Mouse (Mus musculus): Measurements from ENCODE around the gene Defb19. TPM values are rescaled to one million over a fixed set of nuclear protein-coding genes. Genes with fewer than 3 reads are reported as not detected.

Defb19 gene
- polyA plus RNA-seq, 1 experiment = not detected

GRCm38 (mm10) chr2:152569881-152570280 lies 10.2 kb downstream of the Defb19 start:
- no peaks in the 10 kb centered on the region for H3K79me3 ChIP-seq (ENCODE audit: low read depth)
- no peaks in the 10 kb centered on the region for H3K79me2 ChIP-seq (ENCODE audit: control insufficient read depth, insufficient read depth)
- TF ChIP-seq FOSL1 (IDR thresholded peaks at IDR 0.05; ENCODE audit: insufficient read depth, low read length, poor library complexity, severe bottlenecking) (no peak), MAX (IDR thresholded peaks at IDR 0.05) (no peak), MYOD1 (IDR thresholded peaks at IDR 0.05; ENCODE audit: control insufficient read depth, insufficient read length, low read depth) (no peak), USF1 (IDR thresholded peaks at IDR 0.05; ENCODE audit: low read depth) (no peak), MYOG (IDR thresholded peaks at IDR 0.05; ENCODE audit: control insufficient read depth, extremely low read depth, insufficient read length) (no peak), CEBPB (IDR thresholded peaks at IDR 0.05; ENCODE audit: low read depth) (no peak), CTCF (IDR thresholded peaks at IDR 0.05; ENCODE audit: control insufficient read depth, insufficient read depth, insufficient read length) (no peak)
- no peak overlapping the region for H3ac ChIP-seq (ENCODE audit: control insufficient read depth, insufficient read length, low read depth)
- no peaks in the 10 kb centered on the region for H3K36me3 ChIP-seq (ENCODE audit: control insufficient read depth, insufficient read depth)
- no peak overlapping the region for H3K4me3 ChIP-seq (ENCODE audit: insufficient read depth, poor library complexity, severe bottlenecking)
- H3K27me3 ChIP-seq (ENCODE audit: control insufficient read depth, insufficient read depth, insufficient read length) = peaks cover 11% of the 10 kb centered on the region

GRCm38 (mm10) chr2:152569038-152569437 lies 11.1 kb downstream of the Defb19 start, which contains the start of gene Gm17416:
Gene Gm17416 (plus strand): TSS chr2:152569338.
- Histone ChIP-seq H3ac (ENCODE audit: control insufficient read depth, insufficient read length, low read depth) (no peak within 1 kb of the TSS), H3K79me3 (ENCODE audit: low read depth) (no peaks in the 10 kb centered on the region), H3K36me3 (ENCODE audit: control insufficient read depth, insufficient read depth) (no peaks in the 10 kb centered on the region), H3K27me3 (ENCODE audit: control insufficient read depth, insufficient read depth, insufficient read length) (peaks cover 5% of the 10 kb centered on the region), H3K4me3 (ENCODE audit: insufficient read depth, poor library complexity, severe bottlenecking) (no peak within 1 kb of the TSS), H3K79me2 (ENCODE audit: control insufficient read depth, insufficient read depth) (no peaks in the 10 kb centered on the region)
- TF ChIP-seq MAX (IDR thresholded peaks at IDR 0.05) = no peak
- TF ChIP-seq CEBPB (IDR thresholded peaks at IDR 0.05; ENCODE audit: low read depth) = no peak
- no peak for TF ChIP-seq MYOD1 (IDR thresholded peaks at IDR 0.05; ENCODE audit: control insufficient read depth, insufficient read length, low read depth)
- no peak for TF ChIP-seq USF1 (IDR thresholded peaks at IDR 0.05; ENCODE audit: low read depth)

GRCm38 (mm10) chr2:152556655-152557054 lies 23.5 kb downstream of the Defb19 start:
- Histone ChIP-seq H3K79me3 (ENCODE audit: low read depth) (no peaks in the 10 kb centered on the region), H3K79me2 (ENCODE audit: control insufficient read depth, insufficient read depth) (no peaks in the 10 kb centered on the region), H3K36me3 (ENCODE audit: control insufficient read depth, insufficient read depth) (no peaks in the 10 kb centered on the region), H3K4me3 (ENCODE audit: insufficient read depth, poor library complexity, severe bottlenecking) (no peak overlapping the region), H3ac (ENCODE audit: control insufficient read depth, insufficient read length, low read depth) (no peak overlapping the region), H3K27me3 (ENCODE audit: control insufficient read depth, insufficient read depth, insufficient read length) (peaks cover 33% of the 10 kb centered on the region)
- TF ChIP-seq CEBPB (IDR thresholded peaks at IDR 0.05; ENCODE audit: low read depth) (no peak), MAX (IDR thresholded peaks at IDR 0.05) (no peak), FOSL1 (IDR thresholded peaks at IDR 0.05; ENCODE audit: insufficient read depth, low read length, poor library complexity, severe bottlenecking) (no peak), MYOG (IDR thresholded peaks at IDR 0.05; ENCODE audit: control insufficient read depth, extremely low read depth, insufficient read length) (no peak), CTCF (IDR thresholded peaks at IDR 0.05; ENCODE audit: control insufficient read depth, insufficient read depth, insufficient read length) (no peak), MYOD1 (IDR thresholded peaks at IDR 0.05; ENCODE audit: control insufficient read depth, insufficient read length, low read depth) (no peak), USF1 (IDR thresholded peaks at IDR 0.05; ENCODE audit: low read depth) (no peak)

GRCm38 (mm10) chr2:152553774-152554423 lies 26.2 kb downstream of the Defb19 start:
- Histone ChIP-seq H3K27me3 (ENCODE audit: control insufficient read depth, insufficient read depth, insufficient read length) (peaks cover 20% of the 10 kb centered on the region), H3ac (ENCODE audit: control insufficient read depth, insufficient read length, low read depth) (no peak overlapping the region), H3K79me3 (ENCODE audit: low read depth) (no peaks in the 10 kb centered on the region), H3K79me2 (ENCODE audit: control insufficient read depth, insufficient read depth) (no peaks in the 10 kb centered on the region), H3K36me3 (ENCODE audit: control insufficient read depth, insufficient read depth) (no peaks in the 10 kb centered on the region), H3K4me3 (ENCODE audit: insufficient read depth, poor library complexity, severe bottlenecking) (no peak overlapping the region)
- TF ChIP-seq CTCF (IDR thresholded peaks at IDR 0.05; ENCODE audit: control insufficient read depth, insufficient read depth, insufficient read length) = peak; percentile 56
- TF ChIP-seq MYOG (IDR thresholded peaks at IDR 0.05; ENCODE audit: control insufficient read depth, extremely low read depth, insufficient read length) = no peak

- H3K4me3 ChIP-seq (ENCODE audit: insufficient read depth, poor library complexity, severe bottlenecking) = no peak overlapping the region
- TF ChIP-seq MAX (IDR thresholded peaks at IDR 0.05) = no peak
- TF ChIP-seq CEBPB (IDR thresholded peaks at IDR 0.05; ENCODE audit: low read depth) = no peak
- no peak for TF ChIP-seq FOSL1 (IDR thresholded peaks at IDR 0.05; ENCODE audit: insufficient read depth, low read length, poor library complexity, severe bottlenecking)
- no peak for TF ChIP-seq USF1 (IDR thresholded peaks at IDR 0.05; ENCODE audit: low read depth)
- TF ChIP-seq CTCF (IDR thresholded peaks at IDR 0.05; ENCODE audit: control insufficient read depth, insufficient read depth, insufficient read length) = no peak
- no peak for TF ChIP-seq MYOD1 (IDR thresholded peaks at IDR 0.05; ENCODE audit: control insufficient read depth, insufficient read length, low read depth)
- TF ChIP-seq MYOG (IDR thresholded peaks at IDR 0.05; ENCODE audit: control insufficient read depth, extremely low read depth, insufficient read length) = no peak
- no peaks in the 10 kb centered on the region for H3K79me3 ChIP-seq (ENCODE audit: low read depth)
- H3K79me2 ChIP-seq (ENCODE audit: control insufficient read depth, insufficient read depth) = no peaks in the 10 kb centered on the region
- H3K27me3 ChIP-seq (ENCODE audit: control insufficient read depth, insufficient read depth, insufficient read length) = peaks cover 11% of the 10 kb centered on the region
- no peak overlapping the region for H3ac ChIP-seq (ENCODE audit: control insufficient read depth, insufficient read length, low read depth)
- no peaks in the 10 kb centered on the region for H3K36me3 ChIP-seq (ENCODE audit: control insufficient read depth, insufficient read depth)
Measured at GRCm38 (mm10) chr2:152548124-152548523, 32.0 kb downstream of the Defb19 start.

- Histone ChIP-seq H3K27me3 (ENCODE audit: control insufficient read depth, insufficient read depth, insufficient read length) (peaks cover 7% of the 10 kb centered on the region), H3K79me3 (ENCODE audit: low read depth) (no peaks in the 10 kb centered on the region), H3K36me3 (ENCODE audit: control insufficient read depth, insufficient read depth) (no peaks in the 10 kb centered on the region), H3K4me3 (ENCODE audit: insufficient read depth, poor library complexity, severe bottlenecking) (no peak overlapping the region), H3K79me2 (ENCODE audit: control insufficient read depth, insufficient read depth) (no peaks in the 10 kb centered on the region), H3ac (ENCODE audit: control insufficient read depth, insufficient read length, low read depth) (no peak overlapping the region)
- no peak for TF ChIP-seq CTCF (IDR thresholded peaks at IDR 0.05; ENCODE audit: control insufficient read depth, insufficient read depth, insufficient read length)
- TF ChIP-seq USF1 (IDR thresholded peaks at IDR 0.05; ENCODE audit: low read depth) = no peak
- TF ChIP-seq FOSL1 (IDR thresholded peaks at IDR 0.05; ENCODE audit: insufficient read depth, low read length, poor library complexity, severe bottlenecking) = no peak
- no peak for TF ChIP-seq MYOG (IDR thresholded peaks at IDR 0.05; ENCODE audit: control insufficient read depth, extremely low read depth, insufficient read length)
- no peak for TF ChIP-seq CEBPB (IDR thresholded peaks at IDR 0.05; ENCODE audit: low read depth)
- no peak for TF ChIP-seq MYOD1 (IDR thresholded peaks at IDR 0.05; ENCODE audit: control insufficient read depth, insufficient read length, low read depth)
- no peak for TF ChIP-seq MAX (IDR thresholded peaks at IDR 0.05)
Measured at GRCm38 (mm10) chr2:152544691-152545090, 35.4 kb downstream of the Defb19 start.

All from C2C12 (cell line).